Comparison of ENCODE assay signal across 14 mouse cellular contexts in the genomic region with DNA sequence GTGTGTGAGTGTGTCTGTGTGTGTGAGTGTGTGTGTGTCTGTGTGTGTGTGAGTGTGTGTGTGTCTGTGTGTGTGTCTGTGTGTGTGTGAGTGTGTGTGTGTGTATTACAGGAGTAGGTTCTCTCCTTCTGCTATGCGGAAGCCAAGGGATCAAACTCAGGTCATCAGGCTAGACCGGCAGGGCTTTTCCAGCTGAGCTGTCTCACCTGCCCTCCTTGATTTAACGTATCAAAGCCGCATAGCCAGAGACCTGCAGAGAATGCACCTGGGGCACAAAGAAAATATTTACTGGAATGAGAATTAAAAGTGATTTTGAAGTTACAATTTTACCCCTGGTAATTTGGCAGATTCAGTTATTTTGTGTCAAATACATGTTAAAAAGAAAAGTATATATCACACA. TPM values are rescaled to one million over a fixed set of nuclear protein-coding genes. Genes with fewer than 3 reads are reported as not detected.
A peak's percentile ranks its signal among the peaks of the same experiment; 100 is the strongest.
DNase-seq lines count a peak whose midpoint lies in the region; ATAC-seq lines count a peak whose summit lies in the region.
"Had no signal": no experiment of that assay in that cellular context is flagged by ENCODE, and none has a peak within 500 bp of the region (broad histone marks: within the 10 kb centered on the region; RNA-seq: fewer than 3 reads in every experiment).

No protein-coding gene starts in this region.

- WGBS in kidney, embryonic 15.5 days: 21% methylated on average over 4 of the region's 4 CpGs
- 15% methylated on average over 3 of the region's 4 CpGs for WGBS in embryonic facial prominence, embryonic 14.5 days

- no peak overlapping the region for H3K4me2 ChIP-seq in kidney, embryonic 15.5 days
- H3K4me2 ChIP-seq in embryonic facial prominence, embryonic 14.5 days (ENCODE audit: low read depth, low read length): no peak overlapping the region
- H3K4me2 ChIP-seq: embryonic facial prominence, embryonic 12.5 days; heart, embryonic 13.5 days; liver, embryonic 13.5 days; lung, embryonic 15.5 days had no signal

- no peaks in the 10 kb centered on the region for H3K27me3 ChIP-seq in kidney, embryonic 15.5 days
- no peaks in the 10 kb centered on the region for H3K27me3 ChIP-seq in embryonic facial prominence, embryonic 14.5 days (replicated peaks; ENCODE audit: control insufficient read depth, insufficient read depth, low read length)
- H3K27me3 ChIP-seq: embryonic facial prominence, embryonic 12.5 days; heart, embryonic 13.5 days; liver, embryonic 13.5 days; lung, embryonic 15.5 days had no signal

- 0 out of 2 replicates have a peak, but pooled peaks cover 5% of the 10 kb centered on the region for H3K9me3 ChIP-seq in kidney, embryonic 15.5 days (replicated peaks)
- no peaks in the 10 kb centered on the region for H3K9me3 ChIP-seq in embryonic facial prominence, embryonic 14.5 days (ENCODE audit: control insufficient read depth, low read length)
- H3K9me3 ChIP-seq: embryonic facial prominence, embryonic 12.5 days; liver, embryonic 13.5 days; lung, embryonic 15.5 days had no signal

- H3K27ac ChIP-seq in kidney, embryonic 15.5 days: no peak overlapping the region
- H3K27ac ChIP-seq in embryonic facial prominence, embryonic 14.5 days (replicated peaks; ENCODE audit: low read depth, low read length): no peak overlapping the region
- H3K27ac ChIP-seq: embryonic facial prominence, embryonic 12.5 days; heart, embryonic 13.5 days; layer of hippocampus, adult 2 months; liver, embryonic 13.5 days; lung, embryonic 15.5 days; macrophage had no signal

- H3K9ac ChIP-seq in kidney, embryonic 15.5 days: no peak overlapping the region
- H3K9ac ChIP-seq in embryonic facial prominence, embryonic 14.5 days (ENCODE audit: low read depth, low read length): no peak overlapping the region
- H3K9ac ChIP-seq: embryonic facial prominence, embryonic 12.5 days; heart, embryonic 13.5 days; liver, embryonic 13.5 days; lung, embryonic 15.5 days had no signal

- DNase-seq in embryo, embryonic 11 days: peak; percentile 8
- DNase-seq in embryo, embryonic 10 days (ENCODE audit: low spot score): no peak
- DNase-seq in kidney, adult 9 months: no peak
- peak; percentile 10 for DNase-seq in embryonic facial prominence, embryonic 14.5 days (ENCODE audit: low spot score)
- DNase-seq in left cerebral cortex, adult 11 months (ENCODE audit: low spot score): no peak

- ATAC-seq in kidney, embryonic 15.5 days (replicated peaks; ENCODE audit: low FRiP score): peak; percentile 69
- ATAC-seq in embryonic facial prominence, embryonic 14.5 days (ENCODE audit: low read depth): no peak; the same call in 1 of the 2 replicates
- ATAC-seq in inflammation-experienced regulatory T-cells, adult 6 months: peak; percentile 1
- no peak for ATAC-seq in megakaryocyte, adult 5-6 weeks (ENCODE audit: poor library complexity, severe bottlenecking)

- peaks cover 12% of the 10 kb centered on the region; the same call in 1 of the 2 replicates for H3K36me3 ChIP-seq in kidney, embryonic 15.5 days
- no peaks in the 10 kb centered on the region for H3K36me3 ChIP-seq in embryonic facial prominence, embryonic 14.5 days (ENCODE audit: control insufficient read depth, insufficient read depth, low read length)
- H3K36me3 ChIP-seq: lung, embryonic 15.5 days had no signal

- 0 out of 2 replicates have a peak, but pooled peaks cover 2% of the 10 kb centered on the region for H3K4me1 ChIP-seq in kidney, embryonic 15.5 days
- H3K4me1 ChIP-seq in embryonic facial prominence, embryonic 14.5 days (ENCODE audit: control insufficient read depth, insufficient read depth, low read length): no peaks in the 10 kb centered on the region
- H3K4me1 ChIP-seq: embryonic facial prominence, embryonic 12.5 days; heart, embryonic 13.5 days; liver, embryonic 13.5 days; lung, embryonic 15.5 days had no signal

- H3K4me3 ChIP-seq in kidney, embryonic 15.5 days (replicated peaks): no peak overlapping the region
- H3K4me3 ChIP-seq in embryonic facial prominence, embryonic 14.5 days (ENCODE audit: low read depth, low read length): no peak overlapping the region
- H3K4me3 ChIP-seq: embryonic facial prominence, embryonic 12.5 days; heart, embryonic 13.5 days; layer of hippocampus, adult 2 months; liver, embryonic 13.5 days; lung, embryonic 15.5 days had no signal

RNA-seq across cellular contexts. Expression of a gene that starts 13.8 kb away (rescaled TPM):
- polyA plus RNA-seq in kidney, embryonic 15.5 days (2015; fragmentation: Nextera tagmentation; extraction: Ambion mirVana): 3.8 and 4.3 TPM in 2 replicates
- polyA plus RNA-seq in embryonic facial prominence, embryonic 14.5 days (2014; fragmentation: Nextera tagmentation; extraction: Ambion mirVana): 4.5 and 5.5 TPM in 2 replicates
- 10 to 100 TPM; 24.7 to 39.2 (median 36.9) TPM for polyA plus RNA-seq in inflammation-experienced regulatory T-cells, adult 6 months (2017; shearing (Covaris generic))
- total RNA-seq in megakaryocyte, adult 5-6 weeks (2015): 33.3 and 44.9 TPM in 2 replicates
- 31.2 and 32.7 TPM in 2 replicates for total RNA-seq in megakaryocyte, adult 5-6 weeks (2017)

RNA-seq across cellular contexts. Expression of a gene that starts 42.6 kb away (rescaled TPM):
- polyA plus RNA-seq in kidney, embryonic 15.5 days (2015; fragmentation: Nextera tagmentation; extraction: Ambion mirVana): 1.6 and 1.9 TPM in 2 replicates
- 0.68 and 0.70 TPM in 2 replicates for polyA plus RNA-seq in embryonic facial prominence, embryonic 14.5 days (2014; fragmentation: Nextera tagmentation; extraction: Ambion mirVana)
- polyA plus RNA-seq in inflammation-experienced regulatory T-cells, adult 6 months (2017; shearing (Covaris generic)): 10 to 100 TPM; 13.7 to 36.9 (median 22.6) TPM
- total RNA-seq in megakaryocyte, adult 5-6 weeks (2015): 1.4 and 2.1 TPM in 2 replicates
- total RNA-seq in megakaryocyte, adult 5-6 weeks (2017): 2.4 and 2.8 TPM in 2 replicates

Comparison
In these comparisons a context has a peak if more than half of its experiments do, and no peak if none do; other contexts are left out.
1. DNase-seq: peak in embryo, embryonic 11 days (single experiment) and embryonic facial prominence, embryonic 14.5 days (single experiment); none in embryo, embryonic 10 days (single experiment), kidney, adult 9 months (single experiment) and left cerebral cortex, adult 11 months (single experiment).
2. ATAC-seq: peak in kidney, embryonic 15.5 days (single experiment) and inflammation-experienced regulatory T-cells, adult 6 months (single experiment); none in embryonic facial prominence, embryonic 14.5 days (single experiment) and megakaryocyte, adult 5-6 weeks (single experiment).